Mouse (Mus musculus) hindbrain, embryonic 11.5 days (tissue): ENCODE data around the gene Itpr1. TPM values are rescaled to one million over a fixed set of nuclear protein-coding genes. Genes with fewer than 3 reads are reported as not detected.
A peak's percentile ranks its signal among the peaks of the same experiment; 100 is the strongest.

Experiments
- ATAC-seq: fragments of 200-750 bp; cut with Nextera tagmentation; 2 replicates; pipeline ENCODE4 v1.8.0; 2017; ENCODE audit warnings: mild to moderate bottlenecking, moderate TSS enrichment, moderate library complexity; ENCODE audit not compliant: low FRiP score
- DNase-seq: peaks from one replicate; pipeline ENCODE4 v3.0.0-alpha.2; 2015; ENCODE audit warnings: low spot score
- H3K27ac ChIP-seq: fragments of 300-500 bp; sonication (generic); 2 replicates; pipeline ENCODE4 v1.5.1; 2014; ENCODE audit warnings: mild to moderate bottlenecking, low read depth, low read length
- H3K27me3 ChIP-seq: fragments of 300-500 bp; sonication (generic); 2 replicates; pipeline ENCODE4 v1.6.1; 2014; ENCODE audit warnings: mild to moderate bottlenecking, low read length, moderate library complexity, mixed read lengths; ENCODE audit not compliant: control insufficient read depth, insufficient read depth
- H3K36me3 ChIP-seq: fragments of 300-500 bp; sonication (generic); 2 replicates; pipeline ENCODE4 v1.6.1; 2014; ENCODE audit warnings: mild to moderate bottlenecking, low read length, moderate library complexity, mixed read lengths; ENCODE audit not compliant: control insufficient read depth, insufficient read depth
- H3K4me1 ChIP-seq: fragments of 300-500 bp; sonication (generic); replicated peaks from 2 replicates; pipeline ENCODE4 v1.6.1; 2014; ENCODE audit warnings: low read length, mixed read lengths; ENCODE audit not compliant: control insufficient read depth, insufficient read depth
- H3K4me2 ChIP-seq: fragments of 300-500 bp; sonication (generic); replicated peaks from 2 replicates; pipeline ENCODE4 v1.6.1; 2014; ENCODE audit warnings: mild to moderate bottlenecking, low read depth, low read length
- H3K4me3 ChIP-seq: fragments of 300-500 bp; sonication (generic); 2 replicates; pipeline ENCODE4 v1.5.1; 2014; ENCODE audit warnings: low read depth, low read length
- H3K9ac ChIP-seq: fragments of 300-500 bp; sonication (generic); 2 replicates; pipeline ENCODE4 v1.6.1; 2014; ENCODE audit warnings: low read depth, low read length
- H3K9me3 ChIP-seq: fragments of 300-500 bp; sonication (generic); 2 replicates; pipeline ENCODE4 v1.6.1; 2016; ENCODE audit warnings: low read length; ENCODE audit not compliant: control insufficient read depth
- WGBS: fragments of 180-500 bp; shearing (Covaris S2); extraction: QIAGEN DNeasy Blood & Tissue Kit; methylation state at CpG from one replicate; pipeline ENCODE4 v1.1.7; 2014; 5-methylcytosine and 5-hydroxymethylcytosine counted together
- polyA plus RNA-seq: library from polyadenylated mRNA; unstranded; fragments of >200 nt; fragmentation: Nextera tagmentation; extraction: Ambion mirVana; gene quantifications from 2 replicates; pipeline ENCODE4 v1.2.1, GENCODE M21; 2014

Gene Itpr1
- polyA plus RNA-seq, 1 experiment from 2014 or later, result 9.6 TPM

DNA sequence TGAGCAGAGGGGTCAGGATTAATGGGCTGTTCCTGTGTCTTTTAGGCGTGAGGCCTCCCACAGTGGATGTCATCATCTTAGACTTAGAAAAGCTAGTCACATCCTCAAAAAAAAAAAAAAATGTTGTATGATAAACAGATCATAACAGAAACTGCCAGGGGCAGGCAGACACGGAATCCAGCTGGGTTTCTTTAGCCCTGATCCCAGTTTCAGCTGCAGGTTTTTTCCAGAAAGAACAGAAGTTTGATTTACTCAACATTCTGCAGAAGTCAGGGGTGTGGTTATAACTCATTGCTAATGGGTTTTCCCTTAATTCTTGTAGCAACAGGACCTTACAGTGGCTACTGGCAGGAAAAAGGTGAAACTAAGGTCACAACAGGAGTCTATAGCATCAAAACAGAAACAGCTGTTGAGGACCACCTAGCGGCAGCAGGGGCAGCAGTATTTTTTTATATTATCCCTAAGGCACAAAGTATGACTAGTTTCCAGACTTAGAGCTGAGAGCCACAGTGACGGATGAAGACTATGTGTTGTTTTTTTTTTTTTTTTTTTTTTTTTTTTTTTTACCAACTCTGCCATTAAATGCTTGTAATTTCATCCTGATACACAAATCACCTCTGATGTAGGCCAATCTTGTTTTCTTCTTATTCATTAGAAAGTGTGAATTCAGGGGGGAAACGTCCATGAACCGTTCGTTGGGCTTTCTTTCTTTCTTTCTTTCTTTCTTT, 356.7 kb downstream of the Itpr1 start:
- Histone ChIP-seq H3K27ac (no peak overlapping the region), H3K9ac (no peak overlapping the region), H3K27me3 (no peaks in the 10 kb centered on the region), H3K9me3 (no peaks in the 10 kb centered on the region), H3K36me3 (no peaks in the 10 kb centered on the region), H3K4me2 (no peak overlapping the region), H3K4me1 (no peaks in the 10 kb centered on the region), H3K4me3 (no peak overlapping the region)
- ATAC-seq, result no peak
- 64% methylated on average over 7 of the region's 7 CpGs for WGBS
- DNase-seq, result peak; percentile 29

DNA sequence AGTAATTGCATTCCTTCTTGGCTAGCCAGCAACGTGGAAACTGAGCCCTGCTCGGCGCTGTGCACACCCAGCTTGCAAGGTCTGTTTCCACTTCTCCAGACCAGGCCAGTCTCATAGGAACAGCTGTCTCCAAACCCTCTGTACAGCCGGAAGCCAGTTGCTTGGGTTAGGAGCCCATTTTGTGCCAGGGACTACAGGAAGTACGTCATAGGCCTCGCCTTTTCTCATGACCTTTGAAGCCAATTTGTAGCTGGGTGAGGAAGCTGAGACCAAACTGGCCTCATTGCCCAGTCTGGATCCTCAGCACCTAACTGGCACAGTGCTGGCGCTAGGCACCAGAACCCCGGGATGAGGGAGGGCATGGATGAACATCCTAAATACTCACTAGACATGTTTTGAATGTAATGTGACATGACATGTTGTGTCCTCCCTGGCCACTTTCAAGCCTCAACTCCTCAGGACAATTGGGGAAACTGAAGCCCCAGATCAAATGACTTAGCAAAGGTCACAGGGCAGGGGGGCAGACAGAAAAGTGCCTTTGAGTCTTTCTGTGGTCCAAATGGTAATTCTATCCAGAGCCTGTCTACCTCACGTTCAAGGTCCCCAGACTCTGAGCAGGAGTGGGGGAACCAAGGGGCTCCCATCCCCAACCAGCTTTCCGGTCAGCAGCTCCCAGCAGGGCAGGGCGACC, 357.6 kb downstream of the Itpr1 start:
- H3K36me3 ChIP-seq, result no peaks in the 10 kb centered on the region
- DNase-seq (peak; percentile 47), ATAC-seq (peak; percentile 21; the same call in 1 of the 2 replicates)
- H3K4me2 ChIP-seq, result peak overlapping the region; percentile 64
- peak overlapping the region; percentile 6; the same call in 1 of the 2 replicates for H3K27ac ChIP-seq
- H3K9me3 ChIP-seq, result no peaks in the 10 kb centered on the region
- no peaks in the 10 kb centered on the region for H3K27me3 ChIP-seq
- 28% methylated on average over 11 of the region's 11 CpGs for WGBS
- peak overlapping the region; percentile 29 for H3K4me3 ChIP-seq
- H3K9ac ChIP-seq, result peak overlapping the region; percentile 54; the same call in 1 of the 2 replicates
- no peaks in the 10 kb centered on the region for H3K4me1 ChIP-seq

DNA sequence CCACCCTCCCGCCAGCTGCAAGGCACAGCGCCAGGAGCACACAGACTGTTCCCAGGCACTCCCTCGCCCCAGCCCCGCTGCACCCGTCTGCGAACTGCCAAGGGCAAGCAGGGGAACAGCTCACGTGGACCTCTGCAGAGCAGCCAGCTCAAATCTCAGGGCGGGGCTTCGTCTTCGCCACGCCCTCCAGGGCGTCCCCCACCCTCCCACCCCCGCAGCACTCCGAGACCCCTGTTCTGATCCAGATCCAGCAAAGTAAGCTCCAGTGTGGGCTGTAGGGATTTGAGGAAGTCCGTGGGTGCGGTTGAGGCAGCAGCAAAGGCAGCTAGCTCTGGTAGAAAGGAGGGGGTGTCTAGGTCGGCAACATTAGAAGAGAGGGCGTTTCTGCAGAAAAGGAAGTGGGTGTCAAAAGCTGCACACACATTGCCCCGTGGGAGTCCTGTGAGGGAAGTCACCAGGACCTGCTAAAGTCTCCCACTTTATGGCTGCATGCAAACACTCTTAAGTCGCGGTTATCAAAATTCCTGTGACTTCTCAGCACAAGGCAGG, 358.2 kb downstream of the Itpr1 start:
- 2% methylated on average over 21 of the region's 21 CpGs for WGBS
- H3K27ac ChIP-seq, result peak overlapping the region; percentile 6; the same call in 1 of the 2 replicates
- DNase-seq (peak; percentile 68), ATAC-seq (peak; percentile 90)
- no peaks in the 10 kb centered on the region for H3K4me1 ChIP-seq
- no peaks in the 10 kb centered on the region for H3K36me3 ChIP-seq
- H3K9ac ChIP-seq, result peak overlapping the region; percentile 54
- H3K4me3 ChIP-seq, result peak overlapping the region; percentile 29
- peak overlapping the region; percentile 64 for H3K4me2 ChIP-seq
- H3K27me3 ChIP-seq, result no peaks in the 10 kb centered on the region
- no peaks in the 10 kb centered on the region for H3K9me3 ChIP-seq

DNA sequence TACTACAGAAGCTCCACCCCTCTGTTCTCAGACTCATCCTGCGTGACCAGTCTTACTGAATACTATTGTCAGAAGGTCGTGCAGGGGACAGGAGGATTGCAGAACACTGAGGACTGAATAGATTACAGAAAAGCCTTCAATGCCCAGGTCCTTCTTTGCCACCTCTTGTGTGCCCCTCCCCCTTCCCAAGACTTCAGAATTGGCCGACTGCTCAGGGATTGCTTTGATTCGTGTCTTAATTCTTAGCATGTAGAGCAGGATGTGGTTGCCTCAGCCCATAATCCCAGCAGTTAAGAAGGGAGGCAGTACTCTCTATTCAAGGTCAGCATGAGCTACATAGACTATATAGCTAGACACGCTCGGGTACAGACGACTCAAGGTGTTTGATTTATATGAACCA, 359.8 kb downstream of the Itpr1 start:
- Histone ChIP-seq H3K9me3 (no peaks in the 10 kb centered on the region), H3K27me3 (no peaks in the 10 kb centered on the region), H3K27ac (no peak overlapping the region), H3K9ac (no peak overlapping the region), H3K4me1 (no peaks in the 10 kb centered on the region), H3K36me3 (no peaks in the 10 kb centered on the region), H3K4me3 (no peak overlapping the region), H3K4me2 (no peak overlapping the region)
- 51% methylated on average over 7 of the region's 7 CpGs for WGBS
- no peak for ATAC-seq
- DNase-seq, result no peak

DNA sequence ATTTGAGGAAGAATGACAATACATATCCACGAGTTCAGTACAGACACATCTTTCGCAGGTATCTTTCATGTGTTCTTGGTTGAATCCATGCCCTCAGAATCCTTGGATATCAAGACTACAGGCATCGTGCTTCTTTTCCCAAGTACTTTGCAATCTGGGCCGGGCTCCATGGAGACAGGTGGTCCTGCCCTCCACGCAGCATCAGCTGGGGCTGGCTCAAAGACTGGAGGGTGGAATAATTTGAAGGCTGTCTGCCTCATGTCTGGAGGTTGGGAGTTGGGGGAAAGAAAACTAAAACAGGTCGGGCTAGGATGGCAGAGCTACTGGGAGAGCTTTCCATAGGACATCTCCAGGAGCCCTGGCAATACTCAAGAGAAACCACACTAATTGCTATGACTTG, 364.2 kb downstream of the Itpr1 start:
- Histone ChIP-seq H3K36me3 (no peaks in the 10 kb centered on the region), H3K9ac (no peak overlapping the region), H3K4me3 (no peak overlapping the region), H3K9me3 (no peaks in the 10 kb centered on the region), H3K27me3 (no peaks in the 10 kb centered on the region), H3K4me2 (no peak overlapping the region), H3K27ac (no peak overlapping the region), H3K4me1 (no peaks in the 10 kb centered on the region)
- DNase-seq, result no peak
- WGBS, result 88% methylated on average over 6 of the region's 6 CpGs
- ATAC-seq, result no peak

DNA sequence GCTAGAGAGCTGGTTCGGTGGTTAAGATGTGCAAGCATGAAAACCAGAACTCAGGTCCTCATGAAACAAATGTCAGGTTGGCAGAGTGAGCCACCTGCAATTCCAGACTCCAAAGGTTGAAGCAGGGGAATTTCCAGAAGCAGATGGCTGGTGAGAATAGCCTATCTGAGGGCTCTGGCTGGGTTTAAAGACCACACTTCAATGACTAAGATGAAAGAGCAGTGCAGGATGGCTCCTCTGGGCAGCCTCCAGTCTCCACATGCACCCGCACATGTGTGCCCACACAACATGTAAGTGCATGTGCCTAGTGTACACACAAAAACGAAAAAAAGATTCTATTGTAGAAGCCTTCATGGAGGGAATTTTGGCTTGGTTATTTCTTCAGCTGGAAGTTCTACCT, 375.5 kb downstream of the Itpr1 start:
- WGBS, result 88% methylated on average over 3 of the region's 3 CpGs

DNA sequence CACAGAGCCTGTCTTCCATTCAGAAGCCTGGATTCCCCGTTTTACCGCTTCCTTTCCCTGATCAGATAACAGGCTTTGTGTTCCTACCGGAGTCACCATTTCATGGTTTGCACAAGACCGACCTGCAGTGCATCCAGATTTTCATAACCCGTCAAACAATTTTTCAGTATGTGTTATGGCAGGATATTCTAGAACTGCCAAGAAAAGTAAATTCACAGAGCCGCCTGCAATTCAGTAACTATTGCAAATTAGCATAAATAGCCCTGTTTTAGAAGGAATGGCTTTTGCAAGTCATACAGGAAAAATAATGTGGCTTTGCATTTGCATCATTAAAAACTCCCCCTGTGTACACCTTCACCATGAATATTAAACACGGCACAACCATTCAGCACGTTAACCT, 379.3 kb downstream of the Itpr1 start:
- WGBS, result 75% methylated on average over 8 of the region's 8 CpGs
- Histone ChIP-seq H3K4me1 (no peaks in the 10 kb centered on the region), H3K36me3 (no peaks in the 10 kb centered on the region), H3K4me2 (no peak overlapping the region), H3K4me3 (no peak overlapping the region), H3K9me3 (no peaks in the 10 kb centered on the region), H3K27ac (no peak overlapping the region), H3K9ac (no peak overlapping the region), H3K27me3 (no peaks in the 10 kb centered on the region)
- DNase-seq (no peak), ATAC-seq (no peak)

More for the DNA sequence above, 375.5 kb downstream of the Itpr1 start:
- Histone ChIP-seq H3K4me1 (no peaks in the 10 kb centered on the region), H3K27ac (no peak overlapping the region), H3K36me3 (no peaks in the 10 kb centered on the region), H3K9me3 (no peaks in the 10 kb centered on the region), H3K4me3 (no peak overlapping the region), H3K9ac (no peak overlapping the region), H3K27me3 (no peaks in the 10 kb centered on the region), H3K4me2 (no peak overlapping the region)
- no peak for ATAC-seq
- no peak for DNase-seq

DNA sequence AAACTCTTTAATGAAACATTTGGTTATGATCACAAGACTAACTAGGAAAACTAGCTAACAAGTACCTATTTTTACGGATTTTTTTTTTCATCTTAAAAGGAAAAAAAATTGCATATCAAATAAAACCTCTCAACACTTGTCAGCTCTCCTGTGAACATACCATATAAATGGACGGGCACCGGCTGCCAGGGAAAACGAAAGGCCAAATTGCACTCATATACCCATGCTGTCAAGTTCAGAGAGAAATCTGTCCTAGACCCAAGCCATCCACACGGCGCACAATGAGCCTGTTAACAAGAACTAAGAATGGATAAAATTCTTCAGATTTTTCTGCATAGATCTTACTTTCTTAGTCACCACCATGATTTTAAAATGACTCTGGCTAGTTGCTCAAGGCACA, 379.7 kb downstream of the Itpr1 start:
- no peaks in the 10 kb centered on the region for H3K36me3 ChIP-seq
- H3K4me3 ChIP-seq, result no peak overlapping the region
- WGBS, result 84% methylated on average over 6 of the region's 6 CpGs
- H3K4me2 ChIP-seq, result no peak overlapping the region
- no peak overlapping the region for H3K9ac ChIP-seq
- no peaks in the 10 kb centered on the region for H3K4me1 ChIP-seq
- H3K9me3 ChIP-seq, result no peaks in the 10 kb centered on the region
- H3K27ac ChIP-seq, result no peak overlapping the region
- ATAC-seq (no peak), DNase-seq (no peak)
- no peaks in the 10 kb centered on the region for H3K27me3 ChIP-seq
